1 mouse cellular context compared by ENCODE assay signal in genomic region chr16:18388583-18389435, GRCm38 (mm10).
TF ChIP-seq lines count a peak whose summit lies in the region.

No protein-coding gene starts in this region.

TF ChIP-seq in MEL, 35 proteins besides CTCF, POLR2A, EP300 and RAD21 (continued from another document):
- TF ChIP-seq POLR2AphosphoS5 (IDR thresholded peaks at IDR 0.05; ENCODE audit: borderline replicate concordance, low read depth, low read length): no peak
- TF ChIP-seq UBTF (IDR thresholded peaks at IDR 0.05; ENCODE audit: borderline replicate concordance, insufficient read depth, low read depth, low read length): no peak
- no peak for TF ChIP-seq ZC3H11A (IDR thresholded peaks at IDR 0.05; ENCODE audit: low read depth, low read length)
- no peak for TF ChIP-seq ZMIZ1 (IDR thresholded peaks at IDR 0.05; ENCODE audit: low read depth, low read length)
- TF ChIP-seq SIN3A (IDR thresholded peaks at IDR 0.05; ENCODE audit: low read length): no peak
- no peak for TF ChIP-seq CHD2 (IDR thresholded peaks at IDR 0.05; ENCODE audit: low read length)
- TF ChIP-seq ETS1 (IDR thresholded peaks at IDR 0.05; ENCODE audit: low read depth, low read length): no peak
- no peak for TF ChIP-seq RCOR1 (IDR thresholded peaks at IDR 0.05; ENCODE audit: low read depth, low read length)
- no peak for TF ChIP-seq MXI1 (IDR thresholded peaks at IDR 0.05; ENCODE audit: low read depth, low read length)
